Mouse (Mus musculus) neural tube, embryonic 10.5 days (tissue): Measurements from ENCODE around the gene Olfr1174-ps.

Experiments
- DNase-seq: peaks from one replicate; pipeline ENCODE4 v3.0.0-alpha.2; 2017; ENCODE audit warnings: low spot score; ENCODE audit errors: extremely low spot score

Gene Olfr1174-ps

GRCm38 (mm10) chr2:88315035-88315434, at the start of gene Olfr1174-ps:
Gene Olfr1174-ps, minus strand, starts transcription at chr2:88315135.
- DNase-seq: no peak

- DNase-seq: no peak
Measured at GRCm38 (mm10) chr2:88356304-88356703, 41.4 kb upstream of the Olfr1174-ps start.

GRCm38 (mm10) chr2:88346392-88346791, 31.5 kb upstream of the Olfr1174-ps start, which contains the start of gene Olfr1177-ps:
Gene Olfr1177-ps, minus strand, starts transcription at chr2:88346492.
- DNase-seq: no peak

- no peak for DNase-seq
Measured at GRCm38 (mm10) chr2:88336421-88336820, 21.5 kb upstream of the Olfr1174-ps start, which contains the start of gene Olfr1176. Gene Olfr1176, plus strand, starts transcription at chr2:88336721.

- no peak for DNase-seq
Measured at GRCm38 (mm10) chr2:88327115-88327514, 12.2 kb upstream of the Olfr1174-ps start, which contains the start of gene Olfr1175-ps. Gene Olfr1175-ps, minus strand, starts transcription at chr2:88327215.

GRCm38 (mm10) chr2:88279775-88280174, 35.2 kb downstream of the Olfr1174-ps start, which contains the start of gene Olfr1173:
Gene Olfr1173, minus strand, starts transcription at chr2:88279875.
- no peak for DNase-seq
